Mouse (Mus musculus) myocyte (in vitro differentiated cells): Measurements from ENCODE around the gene Cmtm3.

Experiments used
- CEBPB ChIP-seq: IDR thresholded peaks from 2 replicates; pipeline ENCODE4 v1.6.1; 2011; ENCODE audit warnings: mild to moderate bottlenecking, moderate library complexity; ENCODE audit not compliant: poor library complexity, insufficient read depth, severe bottlenecking
- E2F4 ChIP-seq: IDR thresholded peaks from one replicate; pipeline ENCODE4 v1.6.1; 2011; ENCODE audit warnings: mild to moderate bottlenecking, control low read depth, moderate library complexity; ENCODE audit not compliant: insufficient read depth
- MAX ChIP-seq: IDR thresholded peaks from one replicate; pipeline ENCODE4 v1.6.1; 2011; ENCODE audit warnings: low read depth, mild to moderate bottlenecking, control low read depth
- MYOD1 ChIP-seq, 3 experiments: IDR thresholded peaks; one replicate each; pipeline ENCODE4 v1.6.1; 2011; ENCODE audit warnings: control low read depth in 2 of 3, low read depth in 2 of 3, mild to moderate bottlenecking in 2 of 3, moderate library complexity in 1 of 3; ENCODE audit not compliant: insufficient read length in 2 of 3, control insufficient read depth in 1 of 3
- MYOG ChIP-seq, 3 experiments: IDR thresholded peaks; one replicate each; pipeline ENCODE4 v1.6.1; 2011; ENCODE audit warnings: control low read depth in 2 of 3, low read depth in 2 of 3, mild to moderate bottlenecking in 2 of 3; ENCODE audit not compliant: insufficient read length in 2 of 3, control insufficient read depth in 1 of 3, insufficient read depth in 1 of 3
- POLR2A ChIP-seq: IDR thresholded peaks from one replicate; pipeline ENCODE4 v1.6.1; 2011; ENCODE audit warnings: low read depth, mild to moderate bottlenecking, control low read depth, moderate library complexity; ENCODE audit not compliant: insufficient read length
- POLR2AphosphoS2 ChIP-seq: IDR thresholded peaks from one replicate; pipeline ENCODE4 v1.6.1; 2011; ENCODE audit warnings: low read depth, control low read depth; ENCODE audit not compliant: insufficient read length
- REST ChIP-seq: IDR thresholded peaks from one replicate; pipeline ENCODE4 v1.6.1; 2011; ENCODE audit warnings: mild to moderate bottlenecking, control low read depth, moderate library complexity; ENCODE audit not compliant: insufficient read depth, insufficient read length
- SRF ChIP-seq: IDR thresholded peaks from one replicate; pipeline ENCODE4 v1.6.1; 2011; ENCODE audit warnings: low read depth; ENCODE audit not compliant: control insufficient read depth, insufficient read length
- TCF12 ChIP-seq: IDR thresholded peaks from one replicate; pipeline ENCODE4 v1.6.1; 2011; ENCODE audit warnings: mild to moderate bottlenecking, control low read depth; ENCODE audit not compliant: poor library complexity, insufficient read depth, severe bottlenecking
- TCF3 ChIP-seq: IDR thresholded peaks from one replicate; pipeline ENCODE4 v1.6.1; 2011; ENCODE audit warnings: low read depth, control low read depth; ENCODE audit not compliant: insufficient read length
- USF1 ChIP-seq: IDR thresholded peaks from one replicate; pipeline ENCODE4 v1.6.1; 2011; ENCODE audit warnings: low read depth, mild to moderate bottlenecking, control low read depth, moderate library complexity

GRCm38 (mm10) chr8:104374269-104374668 lies 35.1 kb downstream of the Cmtm3 start:
- TF ChIP-seq POLR2A, result no peak
- no peak for TF ChIP-seq MYOD1 (IDR thresholded peaks at IDR 0.05; ENCODE audit: control insufficient read depth in 1 of 3, insufficient read length in 2 of 3, low read depth in 2 of 3)
- no peak for TF ChIP-seq POLR2AphosphoS2
- no peak for TF ChIP-seq MYOG (IDR thresholded peaks at IDR 0.05; ENCODE audit: control insufficient read depth in 1 of 3, insufficient read depth in 1 of 3, insufficient read length in 2 of 3, low read depth in 2 of 3)
- TF ChIP-seq CEBPB, result no peak
- TF ChIP-seq SRF, result no peak
- TF ChIP-seq REST, result no peak
- TF ChIP-seq USF1, result no peak
- TF ChIP-seq MAX, result no peak
- TF ChIP-seq TCF12, result no peak
- no peak for TF ChIP-seq E2F4
- no peak for TF ChIP-seq TCF3
